Mouse (Mus musculus): ENCODE measurements around the gene Med13l. TPM values are rescaled to one million over a fixed set of nuclear protein-coding genes. Genes with fewer than 3 reads are reported as not detected.
A peak's percentile ranks its signal among the peaks of the same experiment; 100 is the strongest.

The Med13l gene
- polyA plus RNA-seq, 1 experiment from 2014 or later: 16.2 TPM

DNA sequence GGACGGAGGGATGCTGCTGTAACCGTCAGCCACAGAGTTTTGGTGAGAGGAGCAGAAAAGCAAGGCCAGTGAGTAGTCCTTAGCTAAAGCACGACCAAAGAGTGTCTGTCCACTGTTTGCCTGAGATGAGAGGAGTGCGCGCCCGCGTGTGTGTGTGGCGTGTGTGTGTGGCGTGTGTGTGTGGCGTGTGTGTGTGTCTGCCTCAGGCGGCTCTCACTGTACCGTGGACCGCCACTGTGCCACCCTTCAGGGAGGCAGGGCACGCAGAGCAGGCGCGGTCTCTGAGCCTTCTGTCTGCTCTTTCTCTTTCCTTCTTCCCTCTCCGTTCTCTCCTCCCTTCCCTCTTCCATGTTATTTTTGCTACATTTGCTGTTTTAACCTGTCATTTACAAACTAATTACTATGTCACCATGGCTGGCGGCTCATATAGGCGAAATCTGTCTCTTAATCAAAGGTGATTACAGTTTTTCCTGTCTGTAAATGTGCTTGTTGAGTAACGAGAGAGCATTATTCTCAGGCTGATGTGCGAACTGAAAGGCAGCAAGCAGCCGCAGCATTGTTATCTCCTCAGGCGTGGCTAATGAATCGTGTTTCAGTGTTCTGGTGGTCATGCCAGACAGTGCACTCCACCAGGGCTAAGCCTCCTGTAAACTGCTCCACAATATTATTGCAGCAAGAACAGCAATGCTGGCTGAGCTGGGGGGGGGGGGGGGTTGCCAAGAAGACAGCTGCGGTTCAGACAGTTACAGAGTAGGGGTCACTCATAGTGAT lies 106.1 kb downstream of the Med13l start:
- 60% methylated on average over 24 of the region's 25 CpGs for WGBS
- Histone ChIP-seq H3K27me3 (ENCODE audit: control insufficient read depth, insufficient read depth, low read length) (no peaks in the 10 kb centered on the region), H3K27ac (ENCODE audit: low read length) (no peak overlapping the region), H3K4me2 (replicated peaks; ENCODE audit: low read depth, low read length) (no peak overlapping the region), H3K9me3 (ENCODE audit: control insufficient read depth, low read depth, low read length) (no peaks in the 10 kb centered on the region), H3K4me3 (ENCODE audit: low read depth, low read length) (no peak overlapping the region), H3K4me1 (ENCODE audit: control insufficient read depth, insufficient read depth, low read length) (peaks cover 28% of the 10 kb centered on the region), H3K36me3 (ENCODE audit: control insufficient read depth, insufficient read depth, low read length) (no peaks in the 10 kb centered on the region), H3K9ac (replicated peaks; ENCODE audit: low read depth, low read length) (no peak overlapping the region; the same call in 1 of the 2 replicates)
- ATAC-seq (ENCODE audit: insufficient number of reproducible peaks, insufficient read depth, low FRiP score, low read depth): no peak

DNA sequence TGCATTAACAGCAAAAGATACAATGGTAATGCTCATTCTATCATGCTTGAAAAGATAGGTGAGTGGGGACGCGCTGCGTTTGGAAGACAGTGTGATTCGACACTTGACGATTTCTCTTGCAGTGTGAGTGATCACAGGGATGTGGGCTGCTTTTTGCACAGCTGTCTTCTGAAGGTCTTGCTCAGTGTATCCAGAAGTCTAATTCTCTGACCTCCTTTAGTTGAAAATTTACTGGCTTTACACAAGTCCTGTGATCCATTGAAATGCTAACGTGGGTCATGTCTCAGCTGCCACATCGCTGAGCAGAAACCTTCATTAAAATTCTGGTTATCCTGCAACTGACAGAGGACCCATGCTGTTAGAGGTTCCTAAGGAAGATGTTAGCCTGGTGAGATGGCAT lies 107.4 kb downstream of the Med13l start:
- Histone ChIP-seq H3K9ac (replicated peaks; ENCODE audit: low read depth, low read length) (no peak overlapping the region), H3K27me3 (ENCODE audit: control insufficient read depth, insufficient read depth, low read length) (no peaks in the 10 kb centered on the region), H3K4me3 (ENCODE audit: low read depth, low read length) (no peak overlapping the region), H3K27ac (ENCODE audit: low read length) (no peak overlapping the region), H3K36me3 (ENCODE audit: control insufficient read depth, insufficient read depth, low read length) (no peaks in the 10 kb centered on the region), H3K4me2 (replicated peaks; ENCODE audit: low read depth, low read length) (no peak overlapping the region), H3K9me3 (ENCODE audit: control insufficient read depth, low read depth, low read length) (no peaks in the 10 kb centered on the region), H3K4me1 (ENCODE audit: control insufficient read depth, insufficient read depth, low read length) (peaks cover 28% of the 10 kb centered on the region)
- ATAC-seq (ENCODE audit: insufficient number of reproducible peaks, insufficient read depth, low FRiP score, low read depth): no peak
- 43% methylated on average over 7 of the region's 7 CpGs for WGBS

DNA sequence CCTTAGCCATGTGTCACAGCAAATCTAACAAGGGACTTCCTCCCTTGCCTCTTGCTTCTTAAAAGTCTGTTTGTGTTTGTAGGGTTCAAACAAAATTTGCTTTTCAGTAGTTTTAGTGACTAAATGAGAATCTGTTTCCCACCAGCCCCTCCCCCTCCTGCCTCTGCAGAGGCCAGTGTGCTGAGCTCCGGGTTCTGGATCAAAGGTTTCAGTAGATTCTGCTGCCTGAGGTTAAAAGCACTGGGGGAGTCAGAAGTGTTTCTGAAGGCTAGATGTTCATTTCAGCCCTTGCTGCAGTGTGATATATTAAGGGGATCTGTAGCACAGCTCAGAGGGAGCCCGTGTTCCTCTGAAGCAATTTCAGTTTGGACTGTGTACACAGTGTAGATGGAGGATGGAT lies 108.5 kb downstream of the Med13l start:
- no peak for ATAC-seq (ENCODE audit: insufficient number of reproducible peaks, insufficient read depth, low FRiP score, low read depth)
- no peak overlapping the region for H3K9ac ChIP-seq (replicated peaks; ENCODE audit: low read depth, low read length)
- no peak overlapping the region for H3K27ac ChIP-seq (ENCODE audit: low read length)
- no peak overlapping the region for H3K4me3 ChIP-seq (ENCODE audit: low read depth, low read length)
- no peaks in the 10 kb centered on the region for H3K9me3 ChIP-seq (ENCODE audit: control insufficient read depth, low read depth, low read length)
- no peaks in the 10 kb centered on the region for H3K27me3 ChIP-seq (ENCODE audit: control insufficient read depth, insufficient read depth, low read length)
- WGBS: 15% methylated on average over 2 of the region's 2 CpGs
- no peak overlapping the region for H3K4me2 ChIP-seq (replicated peaks; ENCODE audit: low read depth, low read length)
- H3K36me3 ChIP-seq (ENCODE audit: control insufficient read depth, insufficient read depth, low read length): no peaks in the 10 kb centered on the region
- H3K4me1 ChIP-seq (ENCODE audit: control insufficient read depth, insufficient read depth, low read length): peaks cover 32% of the 10 kb centered on the region

DNA sequence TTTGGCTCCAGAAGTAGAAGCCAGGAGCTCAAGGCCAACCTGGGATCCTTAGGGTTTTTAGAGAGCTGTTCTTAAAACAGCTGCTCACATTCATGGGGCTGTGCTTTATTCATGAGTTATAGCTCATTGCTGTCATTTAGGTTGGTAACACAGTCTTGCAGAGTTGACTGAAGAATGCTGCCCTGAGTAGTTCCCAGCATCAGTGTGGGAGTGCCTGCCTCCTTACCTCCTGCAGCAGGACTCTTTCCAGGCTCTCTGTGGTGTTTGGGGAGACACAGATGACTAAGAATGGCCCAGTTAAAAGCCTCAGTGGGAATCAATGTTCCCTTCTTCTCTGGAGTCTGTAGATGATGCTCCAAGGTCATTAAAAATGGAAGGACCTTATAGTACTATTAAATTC lies 111.6 kb downstream of the Med13l start:
- peaks cover 38% of the 10 kb centered on the region for H3K4me1 ChIP-seq (ENCODE audit: control insufficient read depth, insufficient read depth, low read length)
- H3K9me3 ChIP-seq (ENCODE audit: control insufficient read depth, low read depth, low read length): no peaks in the 10 kb centered on the region
- H3K36me3 ChIP-seq (ENCODE audit: control insufficient read depth, insufficient read depth, low read length): no peaks in the 10 kb centered on the region
- no peaks in the 10 kb centered on the region for H3K27me3 ChIP-seq (ENCODE audit: control insufficient read depth, insufficient read depth, low read length)
- no peak overlapping the region for H3K9ac ChIP-seq (replicated peaks; ENCODE audit: low read depth, low read length)
- H3K4me3 ChIP-seq (ENCODE audit: low read depth, low read length): no peak overlapping the region
- no peak overlapping the region for H3K27ac ChIP-seq (ENCODE audit: low read length)
- ATAC-seq (ENCODE audit: insufficient number of reproducible peaks, insufficient read depth, low FRiP score, low read depth): no peak
- no peak overlapping the region for H3K4me2 ChIP-seq (replicated peaks; ENCODE audit: low read depth, low read length)

DNA sequence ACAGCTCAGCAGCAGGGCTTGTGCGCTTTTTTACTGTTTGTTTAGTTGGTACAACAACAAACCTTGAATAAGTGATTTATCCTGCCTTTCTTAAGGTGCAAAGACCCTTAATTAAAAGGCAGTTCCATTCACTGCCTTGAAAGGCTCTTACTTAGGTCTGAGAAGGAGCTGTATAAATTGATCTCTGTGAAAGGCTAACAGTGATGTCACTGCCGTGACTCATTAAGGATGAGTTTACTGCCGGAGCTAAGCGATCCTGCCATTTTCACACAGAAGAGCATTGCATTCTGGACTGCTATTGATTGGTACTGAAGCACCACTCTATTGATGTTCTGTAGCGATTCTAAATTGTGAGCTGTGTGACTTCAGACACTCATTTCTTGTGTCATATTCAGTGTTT lies 113.4 kb downstream of the Med13l start:
- peaks cover 33% of the 10 kb centered on the region for H3K4me1 ChIP-seq (ENCODE audit: control insufficient read depth, insufficient read depth, low read length)
- no peak overlapping the region for H3K27ac ChIP-seq (ENCODE audit: low read length)

DNA sequence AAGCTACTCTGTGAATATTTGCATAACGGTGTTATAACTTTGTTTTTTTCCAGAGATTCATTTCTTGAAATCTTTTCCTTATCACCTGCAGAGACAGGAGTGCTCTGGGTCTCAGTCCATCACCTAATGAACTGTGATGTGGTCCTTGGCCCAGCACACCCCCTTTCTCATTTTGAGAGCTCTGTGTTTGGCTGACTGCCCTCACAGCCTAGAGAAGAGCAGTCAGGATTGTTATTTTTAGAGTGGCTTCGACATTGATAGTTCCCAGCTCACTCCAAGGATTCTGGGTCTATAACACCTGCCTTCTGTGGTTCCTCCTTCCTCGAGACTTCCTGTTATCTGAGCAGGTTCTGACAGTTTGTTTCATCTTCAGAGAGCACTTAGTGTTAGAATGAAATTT lies 113.8 kb downstream of the Med13l start:
- H3K9ac ChIP-seq (replicated peaks; ENCODE audit: low read depth, low read length): no peak overlapping the region
- no peak overlapping the region for H3K27ac ChIP-seq (ENCODE audit: low read length)
- no peak overlapping the region for H3K4me2 ChIP-seq (replicated peaks; ENCODE audit: low read depth, low read length)

More for the DNA sequence above, 113.4 kb downstream of the Med13l start:
- H3K9ac ChIP-seq (replicated peaks; ENCODE audit: low read depth, low read length): no peak overlapping the region
- H3K4me2 ChIP-seq (replicated peaks; ENCODE audit: low read depth, low read length): no peak overlapping the region
- no peaks in the 10 kb centered on the region for H3K27me3 ChIP-seq (ENCODE audit: control insufficient read depth, insufficient read depth, low read length)
- H3K36me3 ChIP-seq (ENCODE audit: control insufficient read depth, insufficient read depth, low read length): no peaks in the 10 kb centered on the region
- ATAC-seq (ENCODE audit: insufficient number of reproducible peaks, insufficient read depth, low FRiP score, low read depth): no peak
- WGBS: 44% methylated on average over 5 of the region's 5 CpGs
- no peaks in the 10 kb centered on the region for H3K9me3 ChIP-seq (ENCODE audit: control insufficient read depth, low read depth, low read length)
- H3K4me3 ChIP-seq (ENCODE audit: low read depth, low read length): no peak overlapping the region

DNA sequence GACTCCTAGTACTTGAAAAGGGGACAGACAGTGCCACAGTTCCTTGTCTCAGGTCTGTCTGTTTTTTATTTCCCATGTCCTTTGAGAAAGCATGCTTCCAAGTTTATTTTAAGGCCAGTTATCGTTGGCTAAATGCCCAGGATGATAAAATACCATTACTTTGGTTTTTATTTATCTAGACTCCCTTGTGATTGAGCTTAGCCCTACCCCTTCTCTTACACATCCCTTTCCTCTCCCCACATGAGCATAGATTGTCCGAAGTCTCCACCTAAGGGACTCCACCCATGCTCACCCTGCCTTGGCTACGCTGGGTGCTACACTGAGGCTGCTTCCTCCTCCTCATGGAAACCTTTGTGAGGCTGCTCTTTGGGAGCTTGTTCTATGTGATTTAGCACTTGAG lies 115.2 kb downstream of the Med13l start:
- no peak overlapping the region for H3K27ac ChIP-seq (ENCODE audit: low read length)
- WGBS: 56% methylated on average over 3 of the region's 3 CpGs
- no peak overlapping the region for H3K9ac ChIP-seq (replicated peaks; ENCODE audit: low read depth, low read length)

More for the DNA sequence above, 113.8 kb downstream of the Med13l start:
- Histone ChIP-seq H3K4me3 (ENCODE audit: low read depth, low read length) (no peak overlapping the region), H3K4me1 (ENCODE audit: control insufficient read depth, insufficient read depth, low read length) (peaks cover 28% of the 10 kb centered on the region), H3K9me3 (ENCODE audit: control insufficient read depth, low read depth, low read length) (no peaks in the 10 kb centered on the region), H3K27me3 (ENCODE audit: control insufficient read depth, insufficient read depth, low read length) (no peaks in the 10 kb centered on the region), H3K36me3 (ENCODE audit: control insufficient read depth, insufficient read depth, low read length) (no peaks in the 10 kb centered on the region)
- WGBS: 47% methylated on average over 3 of the region's 3 CpGs
- ATAC-seq (ENCODE audit: insufficient number of reproducible peaks, insufficient read depth, low FRiP score, low read depth): peak; percentile 46; the same call in 1 of the 2 replicates

DNA sequence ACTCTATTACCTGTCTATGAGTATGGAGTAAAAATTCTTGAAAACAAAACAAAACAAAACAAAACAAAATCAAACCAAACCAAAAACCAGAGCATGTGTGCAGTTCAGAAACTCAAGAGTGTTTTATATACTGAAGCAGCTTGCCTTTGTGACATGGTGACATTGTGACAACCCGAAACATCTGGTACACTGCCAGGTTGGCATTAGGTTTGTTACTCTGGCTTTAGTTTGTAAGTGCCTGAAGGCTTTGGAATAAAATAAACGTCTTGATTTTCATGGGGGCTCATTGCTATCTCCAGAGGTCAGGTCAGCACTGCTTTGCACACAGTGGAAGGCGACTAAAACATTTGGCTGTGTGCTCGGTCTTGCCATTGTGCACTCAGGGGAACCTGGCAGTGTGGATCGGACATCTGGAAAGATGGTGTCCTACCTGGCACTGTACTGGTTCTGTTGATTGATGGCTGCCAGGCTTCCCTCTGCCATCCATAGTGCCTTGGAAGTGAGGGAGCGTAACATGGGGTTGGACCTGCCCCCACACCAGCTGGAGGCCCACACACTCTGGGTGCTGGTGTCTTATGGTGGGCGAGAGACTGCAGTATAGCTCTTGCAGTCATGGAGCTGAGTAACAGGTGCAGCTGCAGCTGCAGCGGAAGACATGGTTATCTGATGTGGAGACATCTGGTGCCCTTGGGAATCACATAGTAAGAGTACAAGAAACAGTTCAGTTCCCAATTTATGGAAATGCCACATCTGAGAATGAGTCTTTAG lies 115.9 kb downstream of the Med13l start:
- H3K4me3 ChIP-seq (ENCODE audit: low read depth, low read length): no peak overlapping the region
- H3K27ac ChIP-seq (ENCODE audit: low read length): no peak overlapping the region
- no peak overlapping the region for H3K9ac ChIP-seq (replicated peaks; ENCODE audit: low read depth, low read length)
- no peaks in the 10 kb centered on the region for H3K9me3 ChIP-seq (ENCODE audit: control insufficient read depth, low read depth, low read length)
- WGBS: 74% methylated on average over 8 of the region's 8 CpGs
- H3K4me1 ChIP-seq (ENCODE audit: control insufficient read depth, insufficient read depth, low read length): peaks cover 28% of the 10 kb centered on the region
- H3K36me3 ChIP-seq (ENCODE audit: control insufficient read depth, insufficient read depth, low read length): peaks cover 4% of the 10 kb centered on the region
- ATAC-seq (ENCODE audit: insufficient number of reproducible peaks, insufficient read depth, low FRiP score, low read depth): no peak
- H3K27me3 ChIP-seq (ENCODE audit: control insufficient read depth, insufficient read depth, low read length): no peaks in the 10 kb centered on the region
- H3K4me2 ChIP-seq (replicated peaks; ENCODE audit: low read depth, low read length): no peak overlapping the region

More for the DNA sequence above, 115.2 kb downstream of the Med13l start:
- 0 out of 2 replicates have a peak overlapping the region, but pooled peaks have one; percentile 7 for H3K4me2 ChIP-seq (replicated peaks; ENCODE audit: low read depth, low read length)
- no peak overlapping the region for H3K4me3 ChIP-seq (ENCODE audit: low read depth, low read length)
- ATAC-seq (ENCODE audit: insufficient number of reproducible peaks, insufficient read depth, low FRiP score, low read depth): no peak
- H3K36me3 ChIP-seq (ENCODE audit: control insufficient read depth, insufficient read depth, low read length): peaks cover 4% of the 10 kb centered on the region; the same call in 1 of the 2 replicates
- no peaks in the 10 kb centered on the region for H3K27me3 ChIP-seq (ENCODE audit: control insufficient read depth, insufficient read depth, low read length)
- peaks cover 28% of the 10 kb centered on the region for H3K4me1 ChIP-seq (ENCODE audit: control insufficient read depth, insufficient read depth, low read length)
- H3K9me3 ChIP-seq (ENCODE audit: control insufficient read depth, low read depth, low read length): no peaks in the 10 kb centered on the region

All from stomach, embryonic 14.5 days (tissue).